Mouse (Mus musculus): ENCODE measurements around the gene Hist1h2af.
"Not testable (repeated sequence)": the region's sequence is repeated elsewhere in the genome, so short reads cannot be mapped to it uniquely, and the experiment has no call there.

The Hist1h2af gene

DNA sequence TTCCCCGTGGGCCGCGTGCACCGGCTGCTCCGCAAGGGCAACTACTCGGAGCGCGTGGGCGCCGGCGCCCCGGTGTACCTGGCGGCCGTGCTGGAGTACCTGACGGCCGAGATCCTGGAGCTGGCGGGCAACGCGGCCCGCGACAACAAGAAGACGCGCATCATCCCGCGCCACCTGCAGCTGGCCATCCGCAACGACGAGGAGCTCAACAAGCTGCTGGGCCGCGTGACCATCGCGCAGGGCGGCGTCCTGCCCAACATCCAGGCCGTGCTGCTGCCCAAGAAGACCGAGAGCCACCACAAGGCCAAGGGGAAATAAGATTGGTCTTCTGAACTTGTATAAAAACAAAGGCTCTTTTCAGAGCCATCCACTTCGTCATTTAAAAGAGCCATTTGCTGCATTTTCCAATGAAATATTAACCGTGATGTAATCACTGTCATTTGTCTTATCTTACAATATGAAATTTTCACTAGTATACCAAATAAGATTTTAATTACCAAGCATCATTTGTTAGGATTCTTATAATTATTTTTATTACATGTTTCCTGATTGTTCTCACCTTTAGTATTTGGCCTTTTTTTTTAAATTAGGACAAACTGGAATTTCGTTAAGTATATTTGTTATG is 41.0 kb downstream of the Hist1h2af start:
- intact Hi-C loops (cut with DNase I): not testable (repeated sequence)

- intact Hi-C loops (cut with DNase I): no loop called here
Observed at GRCm38 (mm10) chr13:23575271-23575851, 41.7 kb downstream of the Hist1h2af start, which contains the start of gene Hist1h3d. Gene Hist1h3d (plus strand): TSS chr13:23575763.

- intact Hi-C loops (cut with DNase I): not testable (repeated sequence)
Observed at GRCm38 (mm10) chr13:23575864-23576313, 42.2 kb downstream of the Hist1h2af start.

GRCm38 (mm10) chr13:23576351-23576881 is 42.7 kb downstream of the Hist1h2af start:
- intact Hi-C loops (cut with DNase I): no loop called here

DNA sequence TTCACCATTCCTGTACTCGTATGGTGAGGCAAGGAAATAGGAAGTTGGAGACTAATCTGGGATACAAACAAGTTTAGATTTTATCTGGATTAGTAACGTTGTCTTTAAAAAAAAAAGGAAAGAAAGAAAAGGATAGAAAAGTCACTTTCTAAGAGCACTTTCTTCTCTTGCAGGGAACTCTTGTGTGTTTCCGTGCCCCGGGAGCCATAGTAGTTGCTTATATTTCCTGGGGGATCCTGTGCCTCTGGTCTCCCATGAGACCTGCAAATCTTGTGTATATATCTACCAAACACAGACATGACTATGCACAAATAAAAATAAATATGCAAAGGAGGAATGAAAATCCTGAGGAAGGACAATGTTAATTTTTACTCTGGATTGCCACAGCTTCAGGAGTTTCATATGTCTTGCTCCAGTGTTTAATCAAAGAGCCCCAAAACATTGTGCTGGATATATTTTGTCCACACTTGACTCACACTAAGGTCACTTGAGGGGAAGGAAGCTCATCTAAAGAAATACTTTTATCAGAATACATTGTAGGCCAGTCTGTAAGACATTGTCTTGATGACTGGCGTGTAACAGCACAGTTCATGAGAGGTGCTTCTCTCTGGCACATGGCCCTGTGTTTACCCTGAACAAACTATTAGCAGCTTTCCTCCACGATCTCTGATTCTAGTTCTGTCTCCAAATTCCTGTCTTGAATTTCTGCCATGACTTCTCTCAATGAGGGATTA is 43.4 kb downstream of the Hist1h2af start:
- intact Hi-C loops (cut with DNase I): no loop called here

GRCm38 (mm10) chr13:23577835-23578234 is 44.1 kb downstream of the Hist1h2af start:
- intact Hi-C loops (cut with DNase I): no loop called here

DNA sequence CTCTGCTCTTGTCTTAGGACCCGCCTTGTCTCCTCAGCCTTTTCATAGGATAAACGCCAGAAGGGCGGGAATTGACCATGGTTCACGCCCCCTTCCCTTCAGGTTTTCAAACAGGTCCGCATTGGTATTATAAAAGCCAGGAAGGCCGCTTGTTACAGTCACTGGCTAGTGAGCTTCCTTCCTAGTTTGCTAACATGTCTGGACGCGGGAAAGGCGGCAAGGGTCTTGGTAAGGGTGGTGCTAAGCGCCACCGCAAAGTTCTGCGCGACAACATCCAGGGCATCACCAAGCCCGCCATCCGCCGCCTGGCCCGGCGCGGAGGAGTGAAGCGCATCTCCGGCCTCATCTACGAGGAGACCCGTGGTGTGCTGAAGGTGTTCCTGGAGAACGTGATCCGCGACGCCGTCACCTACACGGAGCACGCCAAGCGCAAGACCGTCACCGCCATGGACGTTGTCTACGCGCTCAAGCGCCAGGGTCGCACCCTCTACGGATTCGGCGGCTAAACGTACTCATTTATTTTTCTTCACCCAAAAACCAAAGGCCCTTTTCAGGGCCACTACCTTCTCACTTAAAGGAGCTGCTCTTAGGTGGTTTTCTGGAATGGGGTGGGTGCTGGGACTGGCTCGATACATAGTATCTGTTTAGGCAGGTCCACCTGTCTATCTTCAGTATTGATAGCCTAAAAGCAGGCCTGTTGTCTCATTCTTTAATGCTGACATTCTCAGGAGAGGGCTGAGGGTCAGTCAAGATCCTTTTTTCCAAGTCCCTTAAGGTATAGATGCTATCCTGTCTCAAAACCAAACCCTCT is 47.9 kb downstream of the Hist1h2af start, which contains the start of gene Hist1h4d:
Gene Hist1h4d (plus strand): TSS at position 191 of the 811 bp plus-strand sequence.
- intact Hi-C loops (cut with DNase I): loop anchor here (5.0 kb wide), 2 partner anchors 36 to 181 kb away; partner anchors contain the start of genes Hist1h1a, Hist1h3a and Hist1h4a

GRCm38 (mm10) chr13:23582219-23583056 is 48.7 kb downstream of the Hist1h2af start:
- intact Hi-C loops (cut with DNase I): loop anchor here (5.0 kb wide), 2 partner anchors 35 to 180 kb away; partner anchors contain the start of genes Hist1h1a, Hist1h3a and Hist1h4a

DNA sequence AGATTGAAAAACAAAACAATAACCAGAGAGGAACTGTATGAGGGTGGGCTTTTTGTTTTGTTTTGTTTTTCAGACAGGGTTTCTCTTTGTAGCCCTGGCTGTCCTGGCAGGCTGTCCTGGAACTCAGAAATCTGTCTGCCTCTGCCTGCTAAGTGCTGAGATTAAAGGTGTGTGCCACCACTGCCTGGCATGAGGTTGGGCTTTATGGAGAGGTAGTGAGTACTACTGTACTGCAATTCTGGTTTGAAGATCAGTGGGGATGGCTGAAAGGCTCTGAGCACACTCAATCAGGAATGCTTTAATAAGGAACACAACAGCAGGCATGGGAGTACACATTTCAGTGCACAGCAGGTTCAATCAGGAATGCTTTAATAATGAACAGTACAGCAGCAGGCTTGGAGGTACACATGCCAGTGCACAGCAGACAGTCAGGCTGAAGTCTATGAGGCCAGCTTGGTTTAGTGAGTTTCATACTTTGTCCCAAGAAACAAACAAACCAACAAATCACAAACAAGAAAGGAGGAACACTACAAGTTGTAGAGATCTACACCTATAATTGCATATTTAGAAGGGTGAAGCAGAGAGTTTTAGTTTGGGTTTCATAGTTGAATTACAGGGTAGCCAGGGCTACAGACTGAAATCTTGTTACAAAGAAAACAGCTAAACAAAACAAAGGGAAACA is 49.8 kb downstream of the Hist1h2af start:
- intact Hi-C loops (cut with DNase I): loop anchor here (5.0 kb wide), 2 partner anchors 34 to 179 kb away; partner anchors contain the start of genes Hist1h1a, Hist1h3a and Hist1h4a

Small RNAs within 50 kb of the gene (microRNA-seq; reads per million reads assigned to microRNA genes)
- gene Gm44297 (0 reads per million in 2 experiments), gene Gm44359 (0 reads per million in 2 experiments), gene Gm44394 (0 reads per million in 2 experiments), gene n-TStga1 (0.46 to 0.86 reads per million in 2 experiments)

Data from adrenal gland (tissue).